Mouse (Mus musculus) midbrain, embryonic 15.5 days (tissue): ENCODE results near the gene Meioc. TPM values are rescaled to one million over a fixed set of nuclear protein-coding genes. Genes with fewer than 3 reads are reported as not detected.

Experiments used
- ATAC-seq: fragments of 200-750 bp; cut with Nextera tagmentation; replicated peaks from 2 replicates; pipeline ENCODE4 v1.8.0; 2017; ENCODE audit warnings: moderate TSS enrichment
- H3K27ac ChIP-seq: fragments of 300-500 bp; sonication (generic); 2 replicates; pipeline ENCODE4 v1.5.1; 2015; ENCODE audit warnings: mild to moderate bottlenecking, inconsistent platforms
- H3K27me3 ChIP-seq: fragments of 300-500 bp; sonication (generic); replicated peaks from 2 replicates; pipeline ENCODE4 v1.6.1; 2015; ENCODE audit warnings: inconsistent platforms
- H3K36me3 ChIP-seq: fragments of 300-500 bp; sonication (generic); replicated peaks from 2 replicates; pipeline ENCODE4 v1.6.1; 2015; ENCODE audit warnings: inconsistent platforms
- H3K4me1 ChIP-seq: fragments of 300-500 bp; sonication (generic); 2 replicates; pipeline ENCODE4 v1.6.1; 2015; ENCODE audit warnings: inconsistent platforms
- H3K4me2 ChIP-seq: fragments of 300-500 bp; sonication (generic); 2 replicates; pipeline ENCODE4 v1.6.1; 2015; ENCODE audit warnings: inconsistent platforms, mild to moderate bottlenecking, moderate library complexity
- H3K4me3 ChIP-seq: fragments of 300-500 bp; sonication (generic); 2 replicates; pipeline ENCODE4 v1.5.1; 2015; ENCODE audit warnings: mild to moderate bottlenecking, inconsistent platforms
- H3K9ac ChIP-seq: fragments of 300-500 bp; sonication (generic); 2 replicates; pipeline ENCODE4 v1.6.1; 2015; ENCODE audit warnings: mild to moderate bottlenecking, inconsistent platforms
- H3K9me3 ChIP-seq: fragments of 300-500 bp; sonication (generic); 2 replicates; pipeline ENCODE4 v1.6.1; 2016; ENCODE audit warnings: inconsistent platforms
- WGBS: fragments of 180-500 bp; shearing (Covaris S2); methylation state at CpG from one replicate; pipeline ENCODE4 v1.1.7; 2015; ENCODE audit warnings: mixed read lengths; 5-methylcytosine and 5-hydroxymethylcytosine counted together
- polyA plus RNA-seq: library from polyadenylated mRNA; unstranded; fragments of >200 nt; fragmentation: Nextera tagmentation; extraction: Ambion mirVana; gene quantifications from 2 replicates; pipeline ENCODE4 v1.2.1, GENCODE M21; 2015

Gene Meioc
- polyA plus RNA-seq, 1 experiment from 2014 or later, result not detected

GRCm38 (mm10) chr11:102643891-102644382, 19.6 kb upstream of the Meioc start:
- Histone ChIP-seq H3K9ac (no peak overlapping the region), H3K4me1 (0 out of 2 replicates have a peak, but pooled peaks cover under 1% of the 10 kb centered on the region), H3K36me3 (no peaks in the 10 kb centered on the region), H3K4me3 (no peak overlapping the region), H3K4me2 (no peak overlapping the region), H3K27me3 (no peaks in the 10 kb centered on the region), H3K9me3 (no peaks in the 10 kb centered on the region), H3K27ac (no peak overlapping the region)
- ATAC-seq, result no peak
- WGBS, result 63% methylated on average over 10 of the region's 10 CpGs

- no peaks in the 10 kb centered on the region for H3K27me3 ChIP-seq
- no peaks in the 10 kb centered on the region for H3K9me3 ChIP-seq
- H3K4me3 ChIP-seq, result no peak overlapping the region
- no peaks in the 10 kb centered on the region for H3K36me3 ChIP-seq
- 91% methylated on average over 13 of the region's 13 CpGs for WGBS
- no peak overlapping the region for H3K27ac ChIP-seq
- no peak for ATAC-seq
- no peaks in the 10 kb centered on the region for H3K4me1 ChIP-seq
- no peak overlapping the region for H3K4me2 ChIP-seq
- H3K9ac ChIP-seq, result no peak overlapping the region
These were observed 17.3 kb upstream of the Meioc start for GRCm38 (mm10) chr11:102646226-102646625.

GRCm38 (mm10) chr11:102647885-102648284, 15.6 kb upstream of the Meioc start:
- H3K27me3 ChIP-seq, result no peaks in the 10 kb centered on the region
- H3K9ac ChIP-seq, result no peak overlapping the region
- H3K9me3 ChIP-seq, result no peaks in the 10 kb centered on the region
- no peak for ATAC-seq
- H3K4me1 ChIP-seq, result no peaks in the 10 kb centered on the region
- WGBS, result 72% methylated on average over 12 of the region's 12 CpGs
- H3K27ac ChIP-seq, result no peak overlapping the region
- no peak overlapping the region for H3K4me3 ChIP-seq
- H3K36me3 ChIP-seq, result no peaks in the 10 kb centered on the region
- H3K4me2 ChIP-seq, result no peak overlapping the region

GRCm38 (mm10) chr11:102651381-102651780, 12.1 kb upstream of the Meioc start:
- H3K27me3 ChIP-seq, result no peaks in the 10 kb centered on the region
- H3K27ac ChIP-seq, result no peak overlapping the region
- no peak overlapping the region for H3K4me2 ChIP-seq
- 3% methylated on average over 9 of the region's 9 CpGs for WGBS
- H3K4me3 ChIP-seq, result no peak overlapping the region
- H3K9me3 ChIP-seq, result no peaks in the 10 kb centered on the region
- ATAC-seq, result no peak
- H3K9ac ChIP-seq, result no peak overlapping the region
- H3K4me1 ChIP-seq, result no peaks in the 10 kb centered on the region
- H3K36me3 ChIP-seq, result no peaks in the 10 kb centered on the region

GRCm38 (mm10) chr11:102652844-102653243, 10.7 kb upstream of the Meioc start:
- no peak overlapping the region for H3K9ac ChIP-seq
- H3K4me1 ChIP-seq, result no peaks in the 10 kb centered on the region
- no peak overlapping the region for H3K4me3 ChIP-seq
- no peak for ATAC-seq
- H3K27me3 ChIP-seq, result no peaks in the 10 kb centered on the region
- no peaks in the 10 kb centered on the region for H3K36me3 ChIP-seq
- no peak overlapping the region for H3K27ac ChIP-seq
- no peak overlapping the region for H3K4me2 ChIP-seq
- WGBS, result 76% methylated on average over 3 of the region's 3 CpGs
- H3K9me3 ChIP-seq, result no peaks in the 10 kb centered on the region

GRCm38 (mm10) chr11:102655888-102656287, 7.6 kb upstream of the Meioc start:
- Histone ChIP-seq H3K4me3 (no peak overlapping the region), H3K9me3 (no peaks in the 10 kb centered on the region), H3K4me1 (no peaks in the 10 kb centered on the region), H3K9ac (no peak overlapping the region), H3K27ac (no peak overlapping the region), H3K36me3 (no peaks in the 10 kb centered on the region), H3K27me3 (no peaks in the 10 kb centered on the region), H3K4me2 (no peak overlapping the region)
- WGBS, result 77% methylated on average over 8 of the region's 8 CpGs
- ATAC-seq, result no peak

GRCm38 (mm10) chr11:102656326-102656926, 7.1 kb upstream of the Meioc start:
- H3K4me3 ChIP-seq, result no peak overlapping the region

GRCm38 (mm10) chr11:102656931-102657330, 6.6 kb upstream of the Meioc start:
- H3K27ac ChIP-seq, result no peak overlapping the region
- no peaks in the 10 kb centered on the region for H3K27me3 ChIP-seq
- no peaks in the 10 kb centered on the region for H3K36me3 ChIP-seq
- H3K9ac ChIP-seq, result no peak overlapping the region
- ATAC-seq, result no peak
- H3K9me3 ChIP-seq, result no peaks in the 10 kb centered on the region
- no peak overlapping the region for H3K4me2 ChIP-seq
- WGBS, result 81% methylated on average over 6 of the region's 6 CpGs
- no peak overlapping the region for H3K4me3 ChIP-seq
- no peaks in the 10 kb centered on the region for H3K4me1 ChIP-seq

More at GRCm38 (mm10) chr11:102656326-102656926, 7.1 kb upstream of the Meioc start:
- Histone ChIP-seq H3K9me3 (no peaks in the 10 kb centered on the region), H3K27me3 (no peaks in the 10 kb centered on the region), H3K4me2 (no peak overlapping the region), H3K4me1 (no peaks in the 10 kb centered on the region), H3K27ac (no peak overlapping the region), H3K9ac (no peak overlapping the region), H3K36me3 (no peaks in the 10 kb centered on the region)
- ATAC-seq, result no peak
- 25% methylated on average over 4 of the region's 4 CpGs for WGBS

GRCm38 (mm10) chr11:102665151-102665550, 1.6 kb downstream of the Meioc start:
- H3K9me3 ChIP-seq, result no peaks in the 10 kb centered on the region
- H3K9ac ChIP-seq, result no peak overlapping the region
- no peak for ATAC-seq
- no peak overlapping the region for H3K4me2 ChIP-seq
- 58% methylated on average over 33 of the region's 33 CpGs for WGBS
- no peaks in the 10 kb centered on the region for H3K4me1 ChIP-seq
- H3K4me3 ChIP-seq, result no peak overlapping the region
- H3K27ac ChIP-seq, result no peak overlapping the region
- H3K36me3 ChIP-seq, result no peaks in the 10 kb centered on the region
- peaks cover 14% of the 10 kb centered on the region for H3K27me3 ChIP-seq

GRCm38 (mm10) chr11:102665637-102666435, 2.3 kb downstream of the Meioc start:
- Histone ChIP-seq H3K27ac (no peak overlapping the region), H3K9ac (no peak overlapping the region), H3K4me2 (no peak overlapping the region), H3K9me3 (no peaks in the 10 kb centered on the region), H3K36me3 (no peaks in the 10 kb centered on the region), H3K27me3 (peaks cover 14% of the 10 kb centered on the region), H3K4me3 (no peak overlapping the region), H3K4me1 (no peaks in the 10 kb centered on the region)
- 55% methylated on average over 71 of the region's 84 CpGs for WGBS
- ATAC-seq, result no peak

GRCm38 (mm10) chr11:102690162-102690561, 26.6 kb downstream of the Meioc start:
- no peak for ATAC-seq
- WGBS, result 64% methylated on average over 6 of the region's 6 CpGs
- H3K4me3 ChIP-seq, result no peak overlapping the region
- H3K27ac ChIP-seq, result no peak overlapping the region
- no peaks in the 10 kb centered on the region for H3K27me3 ChIP-seq
- H3K9ac ChIP-seq, result no peak overlapping the region
- H3K36me3 ChIP-seq, result 0 out of 2 replicates have a peak, but pooled peaks cover 4% of the 10 kb centered on the region
- H3K4me1 ChIP-seq, result no peaks in the 10 kb centered on the region
- no peaks in the 10 kb centered on the region for H3K9me3 ChIP-seq
- H3K4me2 ChIP-seq, result no peak overlapping the region

- no peak overlapping the region for H3K4me3 ChIP-seq
- no peak overlapping the region for H3K9ac ChIP-seq
- whole genome bisulfite sequencing, result 95% methylated on average over 7 of the region's 7 CpGs
- H3K36me3 ChIP-seq, result no peaks in the 10 kb centered on the region
- no peak for ATAC-seq
- no peaks in the 10 kb centered on the region for H3K9me3 ChIP-seq
- peaks cover 19% of the 10 kb centered on the region for H3K4me1 ChIP-seq
- no peak overlapping the region for H3K27ac ChIP-seq
- H3K27me3 ChIP-seq, result no peaks in the 10 kb centered on the region
- H3K4me2 ChIP-seq, result no peak overlapping the region
These were observed 31.8 kb downstream of the Meioc start for GRCm38 (mm10) chr11:102695289-102695688.
